Mouse (Mus musculus) heart, adult 2 months (tissue): ENCODE results near the gene Slc15a2.

Experiments
- EP300 ChIP-seq: fragments of 200-500 bp; IDR thresholded peaks from 2 replicates; pipeline ENCODE4 v1.6.1; 2011; ENCODE audit warnings: low read depth, low read length, control low read depth; ENCODE audit not compliant: insufficient read depth
- POLR2A ChIP-seq: fragments of 200-500 bp; IDR thresholded peaks from 2 replicates; pipeline ENCODE4 v1.6.1; 2011; ENCODE audit warnings: mild to moderate bottlenecking, low read depth, low read length, control low read depth; ENCODE audit not compliant: insufficient read depth

GRCm38 (mm10) chr16:36827611-36828053, 42.9 kb upstream of the Slc15a2 start:
- TF ChIP-seq EP300 = no peak
- no peak for TF ChIP-seq POLR2A
